Mouse (Mus musculus): ENCODE data around the gene Camk1. TPM values are rescaled to one million over a fixed set of nuclear protein-coding genes. Genes with fewer than 3 reads are reported as not detected.
A peak's percentile ranks its signal among the peaks of the same experiment; 100 is the strongest.

Camk1 gene
- polyA plus RNA-seq, 1 experiment = 2.4 TPM

GRCm38 (mm10) chr6:113306322-113306985, 37.3 kb downstream of the Camk1 start:
- Histone ChIP-seq H3K4me3 (ENCODE audit: control insufficient read depth, low read depth, low read length) (peak overlapping the region; percentile 98), H3K27me3 (ENCODE audit: control insufficient read depth, insufficient read depth, low read length) (no peaks in the 10 kb centered on the region), H3K4me1 (ENCODE audit: control insufficient read depth, insufficient read depth, low read length) (peaks cover 2% of the 10 kb centered on the region; the same call in 1 of the 2 replicates), H3K36me3 (ENCODE audit: control insufficient read depth, insufficient read depth, low read length) (no peaks in the 10 kb centered on the region), H3K27ac (ENCODE audit: control insufficient read depth, insufficient read depth, low read depth, low read length) (peak overlapping the region; percentile 100)
- TF ChIP-seq POLR2A (IDR thresholded peaks at IDR 0.05; ENCODE audit: control insufficient read depth, low read depth, low read length) (no peak), CTCF (IDR thresholded peaks at IDR 0.05; ENCODE audit: control insufficient read depth, insufficient read depth, insufficient replicate concordance, low read depth, low read length) (no peak)

GRCm38 (mm10) chr6:113302258-113302657, 41.5 kb downstream of the Camk1 start:
- Histone ChIP-seq H3K36me3 (ENCODE audit: control insufficient read depth, insufficient read depth, low read length) (no peaks in the 10 kb centered on the region), H3K4me1 (ENCODE audit: control insufficient read depth, insufficient read depth, low read length) (no peaks in the 10 kb centered on the region; the same call in 1 of the 2 replicates), H3K27me3 (ENCODE audit: control insufficient read depth, insufficient read depth, low read length) (no peaks in the 10 kb centered on the region), H3K4me3 (ENCODE audit: control insufficient read depth, low read depth, low read length) (no peak overlapping the region), H3K27ac (ENCODE audit: control insufficient read depth, insufficient read depth, low read depth, low read length) (no peak overlapping the region)
- TF ChIP-seq POLR2A (IDR thresholded peaks at IDR 0.05; ENCODE audit: control insufficient read depth, low read depth, low read length) (no peak), CTCF (IDR thresholded peaks at IDR 0.05; ENCODE audit: control insufficient read depth, insufficient read depth, insufficient replicate concordance, low read depth, low read length) (no peak)

- Histone ChIP-seq H3K27me3 (ENCODE audit: control insufficient read depth, insufficient read depth, low read length) (no peaks in the 10 kb centered on the region), H3K27ac (ENCODE audit: control insufficient read depth, insufficient read depth, low read depth, low read length) (no peak overlapping the region), H3K4me3 (ENCODE audit: control insufficient read depth, low read depth, low read length) (no peak overlapping the region), H3K4me1 (ENCODE audit: control insufficient read depth, insufficient read depth, low read length) (no peaks in the 10 kb centered on the region; the same call in 1 of the 2 replicates), H3K36me3 (ENCODE audit: control insufficient read depth, insufficient read depth, low read length) (no peaks in the 10 kb centered on the region)
- TF ChIP-seq CTCF (IDR thresholded peaks at IDR 0.05; ENCODE audit: control insufficient read depth, insufficient read depth, insufficient replicate concordance, low read depth, low read length) (no peak), POLR2A (IDR thresholded peaks at IDR 0.05; ENCODE audit: control insufficient read depth, low read depth, low read length) (no peak)
These were observed 42.4 kb downstream of the Camk1 start for GRCm38 (mm10) chr6:113301350-113301749.

DNA sequence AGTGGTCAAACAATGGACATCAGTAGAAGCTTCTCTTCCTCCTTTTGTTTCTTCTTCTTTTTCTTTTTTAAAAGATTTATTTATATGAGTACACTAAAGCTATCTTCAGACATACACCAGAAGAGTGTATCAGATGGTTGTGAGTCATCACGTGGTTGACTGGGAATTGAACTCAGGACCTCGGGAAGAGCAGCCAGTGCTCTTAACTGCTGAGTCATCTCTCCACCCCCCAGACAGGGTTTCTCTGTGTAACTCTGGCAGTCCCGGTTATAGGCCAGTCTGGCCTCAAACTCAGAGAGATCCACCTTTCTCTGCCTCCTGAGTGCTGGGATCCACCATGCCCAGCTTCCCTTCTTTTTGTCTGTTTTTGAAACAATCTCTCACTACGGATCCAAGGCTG, 47.1 kb downstream of the Camk1 start:
- Histone ChIP-seq H3K4me1 (ENCODE audit: control insufficient read depth, insufficient read depth, low read length) (no peaks in the 10 kb centered on the region; the same call in none of the 2 replicates), H3K36me3 (ENCODE audit: control insufficient read depth, insufficient read depth, low read length) (no peaks in the 10 kb centered on the region), H3K4me3 (ENCODE audit: control insufficient read depth, low read depth, low read length) (no peak overlapping the region), H3K27ac (ENCODE audit: control insufficient read depth, insufficient read depth, low read depth, low read length) (no peak overlapping the region), H3K27me3 (ENCODE audit: control insufficient read depth, insufficient read depth, low read length) (no peaks in the 10 kb centered on the region)
- TF ChIP-seq POLR2A (IDR thresholded peaks at IDR 0.05; ENCODE audit: control insufficient read depth, low read depth, low read length) = no peak
- no peak for TF ChIP-seq CTCF (IDR thresholded peaks at IDR 0.05; ENCODE audit: control insufficient read depth, insufficient read depth, insufficient replicate concordance, low read depth, low read length)

DNA sequence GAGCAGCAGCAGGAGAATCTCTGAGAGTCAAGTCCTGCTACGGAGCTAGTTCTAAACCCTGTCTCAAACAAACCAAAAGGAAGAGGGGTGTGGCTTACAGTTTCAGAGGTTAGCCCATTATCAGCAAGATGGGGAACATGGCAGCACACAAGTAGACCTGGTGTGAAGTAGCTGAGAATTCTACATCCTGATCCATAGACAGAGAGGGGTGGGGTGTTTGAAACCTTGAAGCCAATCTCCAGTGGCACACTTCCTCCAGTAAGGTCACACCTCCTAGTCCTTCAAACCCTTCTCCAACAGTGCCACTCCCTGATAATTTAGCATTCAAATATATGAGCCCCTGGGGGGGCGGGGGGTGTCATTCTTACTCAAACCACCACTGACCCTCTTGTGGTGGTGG, 47.7 kb downstream of the Camk1 start:
- H3K4me3 ChIP-seq (ENCODE audit: control insufficient read depth, low read depth, low read length) = no peak overlapping the region
- H3K27me3 ChIP-seq (ENCODE audit: control insufficient read depth, insufficient read depth, low read length) = no peaks in the 10 kb centered on the region
- no peaks in the 10 kb centered on the region; the same call in none of the 2 replicates for H3K4me1 ChIP-seq (ENCODE audit: control insufficient read depth, insufficient read depth, low read length)
- no peak for TF ChIP-seq CTCF (IDR thresholded peaks at IDR 0.05; ENCODE audit: control insufficient read depth, insufficient read depth, insufficient replicate concordance, low read depth, low read length)
- TF ChIP-seq POLR2A (IDR thresholded peaks at IDR 0.05; ENCODE audit: control insufficient read depth, low read depth, low read length) = no peak
- H3K36me3 ChIP-seq (ENCODE audit: control insufficient read depth, insufficient read depth, low read length) = no peaks in the 10 kb centered on the region
- H3K27ac ChIP-seq (ENCODE audit: control insufficient read depth, insufficient read depth, low read depth, low read length) = no peak overlapping the region

DNA sequence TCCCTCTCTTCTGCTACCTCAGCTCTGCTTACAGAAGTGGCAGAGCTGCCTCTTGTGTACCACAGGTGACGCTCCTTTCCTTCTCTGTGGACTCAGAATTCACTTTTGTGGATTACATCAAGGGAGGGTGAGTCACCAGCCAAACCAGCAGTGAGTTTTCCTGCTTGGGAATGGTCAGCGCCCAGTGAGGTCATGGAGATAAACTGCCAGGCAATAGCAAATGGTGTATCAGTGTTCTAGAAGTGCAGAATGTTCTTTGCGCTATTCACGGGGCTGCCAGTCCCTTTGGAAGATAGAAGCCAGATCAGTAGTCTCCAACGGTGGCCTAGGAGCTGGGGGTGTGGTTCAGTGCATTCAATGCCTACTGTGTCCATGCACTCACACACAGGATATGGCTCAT, 50.8 kb downstream of the Camk1 start:
- Histone ChIP-seq H3K4me1 (ENCODE audit: control insufficient read depth, insufficient read depth, low read length) (no peaks in the 10 kb centered on the region; the same call in none of the 2 replicates), H3K4me3 (ENCODE audit: control insufficient read depth, low read depth, low read length) (no peak overlapping the region), H3K27me3 (ENCODE audit: control insufficient read depth, insufficient read depth, low read length) (no peaks in the 10 kb centered on the region), H3K36me3 (ENCODE audit: control insufficient read depth, insufficient read depth, low read length) (no peaks in the 10 kb centered on the region), H3K27ac (ENCODE audit: control insufficient read depth, insufficient read depth, low read depth, low read length) (no peak overlapping the region)
- no peak for TF ChIP-seq CTCF (IDR thresholded peaks at IDR 0.05; ENCODE audit: control insufficient read depth, insufficient read depth, insufficient replicate concordance, low read depth, low read length)

DNA sequence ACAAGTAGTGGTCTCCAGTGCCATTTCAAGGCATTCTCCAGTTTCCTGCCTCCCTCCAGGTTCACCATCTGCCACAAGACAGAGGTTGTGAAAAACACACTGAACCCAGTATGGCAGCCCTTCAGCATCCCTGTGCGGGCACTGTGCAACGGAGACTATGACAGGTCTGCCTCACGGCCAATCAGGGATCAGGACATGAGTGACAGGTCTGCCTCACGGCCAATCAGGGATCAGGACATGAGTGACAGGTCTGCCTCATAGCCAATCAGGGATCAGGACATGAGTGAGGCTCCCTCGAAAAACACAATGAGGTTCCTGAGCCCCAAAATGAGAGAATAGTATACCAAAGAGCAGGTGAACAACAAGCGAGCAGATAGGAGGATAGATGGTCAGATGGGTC, 53.4 kb downstream of the Camk1 start:
- no peaks in the 10 kb centered on the region; the same call in 1 of the 2 replicates for H3K4me1 ChIP-seq (ENCODE audit: control insufficient read depth, insufficient read depth, low read length)
- H3K4me3 ChIP-seq (ENCODE audit: control insufficient read depth, low read depth, low read length) = no peak overlapping the region
- H3K27me3 ChIP-seq (ENCODE audit: control insufficient read depth, insufficient read depth, low read length) = no peaks in the 10 kb centered on the region
- TF ChIP-seq POLR2A (IDR thresholded peaks at IDR 0.05; ENCODE audit: control insufficient read depth, low read depth, low read length) (no peak), CTCF (IDR thresholded peaks at IDR 0.05; ENCODE audit: control insufficient read depth, insufficient read depth, insufficient replicate concordance, low read depth, low read length) (no peak)
- no peak overlapping the region for H3K27ac ChIP-seq (ENCODE audit: control insufficient read depth, insufficient read depth, low read depth, low read length)
- no peaks in the 10 kb centered on the region for H3K36me3 ChIP-seq (ENCODE audit: control insufficient read depth, insufficient read depth, low read length)

Measured in testis, adult 2 months (tissue).